Mouse (Mus musculus) ES-Bruce4 (cell line): ENCODE measurements around the gene Pde4d. TPM values are rescaled to one million over a fixed set of nuclear protein-coding genes. Genes with fewer than 3 reads are reported as not detected.

ENCODE experiments used
- H3K27ac ChIP-seq: 2 replicates; pipeline ENCODE4 v1.5.1; 2012; ENCODE audit warnings: low read length, inconsistent platforms; ENCODE audit not compliant: insufficient read depth
- H3K27me3 ChIP-seq: 2 replicates; pipeline ENCODE4 v1.6.1; 2012; ENCODE audit warnings: mild to moderate bottlenecking, low read length, inconsistent platforms; ENCODE audit not compliant: control insufficient read depth, poor library complexity, insufficient read depth, severe bottlenecking
- H3K36me3 ChIP-seq: 2 replicates; pipeline ENCODE4 v1.6.1; 2012; ENCODE audit warnings: inconsistent platforms, mild to moderate bottlenecking, low read length, moderate library complexity; ENCODE audit not compliant: control insufficient read depth, poor library complexity, insufficient read depth, severe bottlenecking
- H3K4me1 ChIP-seq: one replicate; pipeline ENCODE4 v1.8.1; 2011; ENCODE audit warnings: low read length; ENCODE audit not compliant: control insufficient read depth, insufficient read depth
- H3K4me3 ChIP-seq: 2 replicates; pipeline ENCODE4 v1.5.1; 2011; ENCODE audit warnings: low read depth, mild to moderate bottlenecking, low read length
- H3K9ac ChIP-seq: 2 replicates; pipeline ENCODE4 v1.6.1; 2012; ENCODE audit warnings: low read depth, mild to moderate bottlenecking, inconsistent platforms; ENCODE audit not compliant: poor library complexity, severe bottlenecking
- H3K9me3 ChIP-seq: replicated peaks from 2 replicates; pipeline ENCODE4 v1.6.1; 2012; ENCODE audit warnings: mild to moderate bottlenecking, low read length, inconsistent platforms; ENCODE audit not compliant: control insufficient read depth, poor library complexity, insufficient read depth, severe bottlenecking
- CTCF ChIP-seq: IDR thresholded peaks from one replicate; pipeline ENCODE4 v1.8.1; 2011; ENCODE audit warnings: low read depth, low read length
- EP300 ChIP-seq: IDR thresholded peaks from 2 replicates; pipeline ENCODE4 v1.6.1; 2011; ENCODE audit warnings: low read depth, low read length; ENCODE audit not compliant: insufficient read depth
- POLR2A ChIP-seq: IDR thresholded peaks from one replicate; pipeline ENCODE4 v1.8.1; 2011; ENCODE audit warnings: low read length; ENCODE audit not compliant: insufficient read depth
- polyA plus RNA-seq: library from polyadenylated mRNA; stranded (reverse); fragments of >200 nt; gene quantifications from 2 replicates; pipeline ENCODE4 v1.2.4, GENCODE M21; 2011; ENCODE audit warnings: low read depth; ENCODE audit not compliant: missing spikeins, insufficient read depth, insufficient read length

The Pde4d gene
- polyA plus RNA-seq, 1 experiment: 5.0 TPM

- H3K27me3 ChIP-seq: no peaks in the 10 kb centered on the region
- H3K27ac ChIP-seq: no peak overlapping the region
- H3K9ac ChIP-seq: no peak overlapping the region
- H3K4me3 ChIP-seq: no peak overlapping the region
- H3K4me1 ChIP-seq: peaks cover 2% of the 10 kb centered on the region
- no peak for TF ChIP-seq POLR2A
- no peak for TF ChIP-seq CTCF
- no peak for TF ChIP-seq EP300
- H3K36me3 ChIP-seq: no peaks in the 10 kb centered on the region
- H3K9me3 ChIP-seq: no peaks in the 10 kb centered on the region
These were observed 1359.9 kb downstream of the Pde4d start for GRCm38 (mm10) chr13:109809646-109810045.

DNA sequence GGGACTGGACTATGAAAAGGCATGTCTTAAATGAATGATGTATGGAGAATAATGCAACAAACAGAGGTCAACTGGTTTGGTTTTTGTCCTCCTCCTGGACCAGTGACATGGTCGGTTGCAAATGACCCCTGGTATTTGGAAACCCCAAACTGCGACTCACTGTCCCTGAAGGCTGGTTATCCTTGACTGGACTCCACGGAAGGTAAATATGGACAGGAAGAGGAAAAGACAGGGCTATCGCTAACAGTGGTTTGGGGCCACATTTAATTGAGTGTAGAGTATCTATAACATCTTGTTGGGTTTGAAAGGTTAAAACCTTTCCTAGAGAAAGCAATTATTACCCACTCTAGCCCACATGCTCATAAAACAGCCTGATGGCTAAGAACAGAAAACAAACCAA lies 1364.2 kb downstream of the Pde4d start:
- Histone ChIP-seq H3K27ac (no peak overlapping the region), H3K36me3 (no peaks in the 10 kb centered on the region), H3K4me3 (no peak overlapping the region), H3K27me3 (no peaks in the 10 kb centered on the region), H3K9me3 (no peaks in the 10 kb centered on the region), H3K4me1 (no peaks in the 10 kb centered on the region), H3K9ac (no peak overlapping the region)
- no peak for TF ChIP-seq POLR2A
- TF ChIP-seq CTCF: no peak
- no peak for TF ChIP-seq EP300

DNA sequence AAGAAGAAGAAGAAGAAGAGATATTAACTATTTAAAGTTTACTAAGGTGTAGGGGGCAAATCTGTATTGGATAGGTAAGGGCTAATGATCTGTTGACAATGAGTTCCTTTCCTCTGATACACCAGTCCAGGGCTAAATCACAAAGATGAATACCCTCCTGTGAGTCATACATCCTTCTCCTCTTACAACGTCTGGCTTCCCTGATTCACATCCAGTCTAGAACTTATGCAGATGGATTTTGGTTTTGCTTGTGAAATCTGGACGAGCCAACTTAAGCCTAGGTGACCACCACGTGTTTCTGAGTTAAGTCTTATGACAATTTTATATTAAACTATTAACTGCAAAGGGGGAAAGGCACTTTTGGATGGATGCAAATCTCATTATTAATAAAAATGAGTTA lies 1369.3 kb downstream of the Pde4d start:
- no peak overlapping the region for H3K27ac ChIP-seq
- H3K36me3 ChIP-seq: no peaks in the 10 kb centered on the region
- no peaks in the 10 kb centered on the region for H3K27me3 ChIP-seq
- H3K9ac ChIP-seq: no peak overlapping the region
- no peaks in the 10 kb centered on the region for H3K9me3 ChIP-seq
- no peaks in the 10 kb centered on the region for H3K4me1 ChIP-seq
- H3K4me3 ChIP-seq: no peak overlapping the region
- TF ChIP-seq EP300: no peak
- TF ChIP-seq POLR2A: no peak
- no peak for TF ChIP-seq CTCF

DNA sequence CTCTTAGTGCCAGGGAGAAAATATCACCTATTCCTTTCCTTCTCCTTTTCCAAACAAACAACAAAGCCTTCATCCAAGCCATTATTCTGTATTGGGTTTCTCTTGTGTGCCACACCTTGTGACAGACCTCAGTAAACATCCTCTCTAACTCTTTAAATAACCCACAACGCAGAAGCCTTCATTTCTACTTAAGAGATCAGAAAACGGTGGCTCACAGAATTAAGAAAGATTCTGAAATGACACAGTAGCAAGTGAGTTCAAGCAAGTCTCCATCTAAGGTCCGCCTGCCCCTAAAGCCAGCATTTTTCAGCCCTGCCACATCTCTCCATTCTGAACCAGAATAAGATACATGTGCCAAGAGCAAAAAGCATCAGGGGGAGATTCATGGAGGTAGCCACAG lies 1370.4 kb downstream of the Pde4d start:
- H3K9ac ChIP-seq: no peak overlapping the region
- H3K4me1 ChIP-seq: no peaks in the 10 kb centered on the region
- no peak overlapping the region for H3K27ac ChIP-seq
- TF ChIP-seq EP300: no peak
- no peak for TF ChIP-seq POLR2A
- no peak for TF ChIP-seq CTCF
- H3K27me3 ChIP-seq: no peaks in the 10 kb centered on the region
- H3K36me3 ChIP-seq: no peaks in the 10 kb centered on the region
- H3K9me3 ChIP-seq: no peaks in the 10 kb centered on the region
- no peak overlapping the region for H3K4me3 ChIP-seq

- H3K4me1 ChIP-seq: no peaks in the 10 kb centered on the region
- no peak overlapping the region for H3K9ac ChIP-seq
- no peaks in the 10 kb centered on the region for H3K36me3 ChIP-seq
- no peaks in the 10 kb centered on the region for H3K9me3 ChIP-seq
- no peak overlapping the region for H3K27ac ChIP-seq
- no peak overlapping the region for H3K4me3 ChIP-seq
- TF ChIP-seq EP300 (no peak), POLR2A (no peak), CTCF (no peak)
- H3K27me3 ChIP-seq: no peaks in the 10 kb centered on the region
These were observed 1371.1 kb downstream of the Pde4d start for GRCm38 (mm10) chr13:109820866-109821265.

- Histone ChIP-seq H3K4me1 (no peaks in the 10 kb centered on the region), H3K27ac (no peak overlapping the region), H3K36me3 (no peaks in the 10 kb centered on the region), H3K4me3 (no peak overlapping the region), H3K27me3 (no peaks in the 10 kb centered on the region), H3K9me3 (no peaks in the 10 kb centered on the region), H3K9ac (no peak overlapping the region)
- TF ChIP-seq CTCF (no peak), EP300 (no peak), POLR2A (no peak)
These were observed 1372.1 kb downstream of the Pde4d start for GRCm38 (mm10) chr13:109821725-109822412.
